Comparison of ENCODE assay signal across 19 mouse cellular contexts in the genomic region with DNA sequence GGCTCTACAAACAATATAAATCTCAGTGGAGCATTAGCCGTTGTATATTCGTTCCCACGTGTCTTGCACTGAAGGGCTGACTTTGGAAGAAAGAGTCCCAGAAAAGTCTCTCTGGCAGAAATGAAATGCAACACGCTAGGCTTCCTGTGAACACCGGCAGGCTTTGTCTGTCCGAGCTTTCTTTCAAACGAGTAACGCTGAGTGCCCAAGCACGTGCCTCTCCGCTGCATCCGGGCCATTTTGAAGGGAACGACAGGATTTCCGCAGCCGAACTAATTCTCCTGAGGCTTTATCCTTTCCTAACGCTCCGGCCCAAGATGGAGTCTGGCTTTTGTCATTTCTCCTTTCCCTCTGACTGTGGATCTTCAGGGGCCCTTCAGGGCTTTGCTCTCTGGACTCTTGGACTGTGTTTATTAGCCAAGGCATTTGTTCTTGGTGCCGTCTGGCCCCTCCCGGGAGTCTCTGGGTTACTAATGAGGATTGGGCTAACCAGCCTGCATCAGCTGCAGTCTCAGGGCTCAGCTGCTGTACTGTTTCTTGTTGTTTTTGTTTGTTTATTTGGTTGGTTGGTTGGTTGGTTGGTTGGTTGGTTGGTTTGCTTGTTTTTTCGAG. TPM values are rescaled to one million over a fixed set of nuclear protein-coding genes. Genes with fewer than 3 reads are reported as not detected.
DNase-seq lines count a peak whose midpoint lies in the region; ATAC-seq and TF ChIP-seq lines count a peak whose summit lies in the region.
"Had no signal": no experiment of that assay in that cellular context is flagged by ENCODE, and none has a peak within 500 bp of the region (broad histone marks: within the 10 kb centered on the region; RNA-seq: fewer than 3 reads in every experiment).

No protein-coding gene starts in this region.

- no peak for DNase-seq in hindbrain, embryonic 11.5 days (ENCODE audit: low spot score)
- no peak for DNase-seq in ES-E14 (ENCODE audit: low read depth, low spot score)
- DNase-seq in intestine, embryonic 14.5 days (ENCODE audit: low spot score), result no peak
- DNase-seq in midbrain, embryonic 14.5 days, result peak; percentile 48
- DNase-seq in layer of hippocampus, postnatal 36 days, result no peak
- no peak for DNase-seq in layer of hippocampus, adult 8-10 months (ENCODE audit: low spot score in 2 of 2)
- DNase-seq: forebrain, postnatal 0 days; gastrocnemius, adult 2 months; heart, adult 18-20 months; kidney, adult 8-10 months; kidney, postnatal 4 days; liver; liver, postnatal 0 days; lung, postnatal 14 days; right cerebral cortex, postnatal 14 days; thymus, postnatal 36 days had no signal

- H3K36me3 ChIP-seq in hindbrain, embryonic 11.5 days (ENCODE audit: control insufficient read depth, insufficient read depth, low read length), result no peaks in the 10 kb centered on the region
- H3K36me3 ChIP-seq in hindbrain, embryonic 12.5 days, result no peaks in the 10 kb centered on the region
- H3K36me3 ChIP-seq in ES-E14 (ENCODE audit: control insufficient read depth, insufficient read depth, low read length, poor library complexity, severe bottlenecking), result no peaks in the 10 kb centered on the region
- no peaks in the 10 kb centered on the region for H3K36me3 ChIP-seq in intestine, embryonic 14.5 days (ENCODE audit: control insufficient read depth, insufficient read depth, low read length)
- no peaks in the 10 kb centered on the region for H3K36me3 ChIP-seq in midbrain, embryonic 14.5 days (ENCODE audit: control insufficient read depth, insufficient read depth, low read length)
- H3K36me3 ChIP-seq: heart, embryonic 15.5 days had no signal

- no peak overlapping the region for H3K4me2 ChIP-seq in hindbrain, embryonic 11.5 days (replicated peaks; ENCODE audit: low read depth, low read length)
- H3K4me2 ChIP-seq in hindbrain, embryonic 12.5 days (replicated peaks), result no peak overlapping the region
- H3K4me2 ChIP-seq in intestine, embryonic 14.5 days (ENCODE audit: low read length), result no peak overlapping the region
- H3K4me2 ChIP-seq in midbrain, embryonic 14.5 days (ENCODE audit: low read length), result no peak overlapping the region
- H3K4me2 ChIP-seq: heart, embryonic 15.5 days had no signal

- H3K4me3 ChIP-seq in hindbrain, embryonic 11.5 days (ENCODE audit: low read depth, low read length), result no peak overlapping the region
- H3K4me3 ChIP-seq in hindbrain, embryonic 12.5 days, result no peak overlapping the region
- H3K4me3 ChIP-seq in ES-E14 (ENCODE audit: insufficient read depth in 1 of 2, low read depth in 1 of 2, low read length in 2 of 2, poor library complexity in 1 of 2, severe bottlenecking in 1 of 2), result no peak overlapping the region
- H3K4me3 ChIP-seq in intestine, embryonic 14.5 days (ENCODE audit: low read depth, low read length), result no peak overlapping the region
- H3K4me3 ChIP-seq in midbrain, embryonic 14.5 days (replicated peaks; ENCODE audit: low read depth, low read length), result no peak overlapping the region
- H3K4me3 ChIP-seq: gastrocnemius, adult 2 months; heart, embryonic 15.5 days had no signal

- no peaks in the 10 kb centered on the region for H3K9me3 ChIP-seq in hindbrain, embryonic 11.5 days (ENCODE audit: control insufficient read depth, low read length)
- H3K9me3 ChIP-seq in hindbrain, embryonic 12.5 days (replicated peaks), result no peaks in the 10 kb centered on the region
- no peaks in the 10 kb centered on the region for H3K9me3 ChIP-seq in ES-E14 (ENCODE audit: control insufficient read depth, insufficient read depth, low read depth, low read length)
- no peaks in the 10 kb centered on the region for H3K9me3 ChIP-seq in intestine, embryonic 14.5 days (ENCODE audit: control insufficient read depth, low read length)
- H3K9me3 ChIP-seq in midbrain, embryonic 14.5 days (ENCODE audit: control insufficient read depth, low read length), result no peaks in the 10 kb centered on the region
- H3K9me3 ChIP-seq: heart, embryonic 15.5 days had no signal

- in situ Hi-C loops in ES-E14 (cut with MboI; ENCODE audit: low sequenced_read_pairs in 2 of 2, unreplicated experiment in 2 of 2), result no loop called here

- no peaks in the 10 kb centered on the region for H3K4me1 ChIP-seq in hindbrain, embryonic 11.5 days (replicated peaks; ENCODE audit: control insufficient read depth, insufficient read depth, low read length)
- H3K4me1 ChIP-seq in hindbrain, embryonic 12.5 days, result peaks cover 7% of the 10 kb centered on the region
- 0 out of 4 replicates have a peak, but pooled peaks cover 0 to 3% of the 10 kb centered on the region in 2 experiments for H3K4me1 ChIP-seq in ES-E14 (ENCODE audit: control insufficient read depth in 2 of 2, insufficient read depth in 2 of 2, low read length in 2 of 2, poor library complexity in 1 of 2)
- H3K4me1 ChIP-seq in intestine, embryonic 14.5 days (replicated peaks; ENCODE audit: control insufficient read depth, insufficient read depth, low read length), result no peaks in the 10 kb centered on the region; the same call in 1 of the 2 replicates
- H3K4me1 ChIP-seq in midbrain, embryonic 14.5 days (ENCODE audit: control insufficient read depth, insufficient read depth, low read length), result no peaks in the 10 kb centered on the region
- H3K4me1 ChIP-seq: heart, embryonic 15.5 days had no signal

- no peaks in the 10 kb centered on the region for H3K27me3 ChIP-seq in hindbrain, embryonic 11.5 days (ENCODE audit: control insufficient read depth, insufficient read depth, low read length)
- H3K27me3 ChIP-seq in hindbrain, embryonic 12.5 days, result no peaks in the 10 kb centered on the region
- no peaks in the 10 kb centered on the region for H3K27me3 ChIP-seq in intestine, embryonic 14.5 days (replicated peaks; ENCODE audit: control insufficient read depth, insufficient read depth, low read length)
- H3K27me3 ChIP-seq in midbrain, embryonic 14.5 days (ENCODE audit: control insufficient read depth, insufficient read depth, low read length), result no peaks in the 10 kb centered on the region
- H3K27me3 ChIP-seq: heart, embryonic 15.5 days had no signal

- H3K27ac ChIP-seq in hindbrain, embryonic 11.5 days (ENCODE audit: low read depth, low read length), result 0 out of 2 replicates have a peak overlapping the region, but pooled peaks have one; percentile 3
- H3K27ac ChIP-seq in hindbrain, embryonic 12.5 days, result no peak overlapping the region
- no peak overlapping the region for H3K27ac ChIP-seq in ES-E14 (ENCODE audit: insufficient read depth, low read depth, low read length, poor library complexity, severe bottlenecking)
- peak overlapping the region; percentile 51; the same call in 1 of the 2 replicates for H3K27ac ChIP-seq in intestine, embryonic 14.5 days (ENCODE audit: low read depth)
- no peak overlapping the region for H3K27ac ChIP-seq in midbrain, embryonic 14.5 days (replicated peaks; ENCODE audit: low read depth, low read length)
- H3K27ac ChIP-seq: gastrocnemius, adult 2 months; heart, embryonic 15.5 days had no signal

- ATAC-seq in hindbrain, embryonic 11.5 days (ENCODE audit: low FRiP score), result no peak
- ATAC-seq in hindbrain, embryonic 12.5 days (ENCODE audit: low FRiP score), result no peak
- no peak for ATAC-seq in intestine, embryonic 14.5 days (replicated peaks; ENCODE audit: low FRiP score, low TSS enrichment, low read depth)
- no peak for ATAC-seq in midbrain, embryonic 14.5 days (ENCODE audit: low FRiP score, low TSS enrichment)
- ATAC-seq: forebrain, postnatal 0 days; liver, postnatal 0 days had no signal

- H3K9ac ChIP-seq in hindbrain, embryonic 11.5 days (ENCODE audit: low read depth, low read length), result no peak overlapping the region
- no peak overlapping the region for H3K9ac ChIP-seq in hindbrain, embryonic 12.5 days
- 0 out of 2 replicates have a peak overlapping the region, but pooled peaks have one; percentile 20 for H3K9ac ChIP-seq in ES-E14 (ENCODE audit: insufficient read depth, low read depth, low read length, poor library complexity, severe bottlenecking)
- no peak overlapping the region for H3K9ac ChIP-seq in intestine, embryonic 14.5 days (ENCODE audit: low read length)
- H3K9ac ChIP-seq in midbrain, embryonic 14.5 days (replicated peaks; ENCODE audit: low read length), result no peak overlapping the region
- H3K9ac ChIP-seq: forebrain, postnatal 0 days; heart, embryonic 15.5 days; liver, postnatal 0 days had no signal

- 78% methylated on average over 19 of the region's 19 CpGs for WGBS in hindbrain, embryonic 11.5 days
- 66% methylated on average over 19 of the region's 19 CpGs for WGBS in hindbrain, embryonic 12.5 days
- 44% methylated on average over 19 of the region's 19 CpGs for whole genome bisulfite sequencing in intestine, embryonic 14.5 days
- 45% methylated on average over 19 of the region's 19 CpGs for whole genome bisulfite sequencing in midbrain, embryonic 14.5 days

TF ChIP-seq in ES-E14, 5 proteins besides CTCF, POLR2A, EP300 and RAD21:
- no peak for TF ChIP-seq ZNF384 (IDR thresholded peaks at IDR 0.05; ENCODE audit: low read depth, low read length)
- TF ChIP-seq CHD2 (IDR thresholded peaks at IDR 0.05; ENCODE audit: low read depth, low read length), result no peak
- no peak for TF ChIP-seq ZC3H11A (IDR thresholded peaks at IDR 0.05; ENCODE audit: borderline replicate concordance, low read depth, low read length)
- TF ChIP-seq HCFC1 (IDR thresholded peaks at IDR 0.05; ENCODE audit: borderline replicate concordance, insufficient read depth, low read length), result no peak
- no peak for TF ChIP-seq MAFK (IDR thresholded peaks at IDR 0.05; ENCODE audit: insufficient read depth, low read depth, low read length)

RNA-seq across cellular contexts. Expression of a gene that starts 24.6 kb away (rescaled TPM):
- 7.7 and 9.5 TPM in 2 replicates for polyA plus RNA-seq in hindbrain, embryonic 11.5 days (2014; fragmentation: Nextera tagmentation; extraction: Ambion mirVana)
- polyA plus RNA-seq in hindbrain, embryonic 12.5 days (2016; fragmentation: Nextera tagmentation; extraction: Ambion mirVana), result 6.0 and 9.4 TPM in 2 replicates
- 4.0 and 5.8 TPM in 2 replicates for total RNA-seq in ES-E14 (2012; rRNA removed)
- polyA plus RNA-seq in intestine, embryonic 14.5 days (2014; fragmentation: Nextera tagmentation; extraction: Ambion mirVana), result 0.42 and 0.46 TPM in 2 replicates
- polyA plus RNA-seq in midbrain, embryonic 14.5 days (2014; fragmentation: Nextera tagmentation; extraction: Ambion mirVana), result 7.9 and 10.3 TPM in 2 replicates
- 10 to 100 TPM; 10.8 to 11.0 TPM for total RNA-seq in layer of hippocampus, postnatal 36 days (2021)
- 10 to 100 TPM; 15.3 to 29.4 (median 21.6) TPM for total RNA-seq in layer of hippocampus, adult 8-10 months (2022)
- polyA plus RNA-seq: C2C12; liver, postnatal 0 days had no signal

RNA-seq across cellular contexts. Expression of a gene that starts 58.4 kb away (rescaled TPM):
- polyA plus RNA-seq in hindbrain, embryonic 11.5 days (2014; fragmentation: Nextera tagmentation; extraction: Ambion mirVana), result 13.0 and 15.4 TPM in 2 replicates
- 19.0 and 19.4 TPM in 2 replicates for polyA plus RNA-seq in hindbrain, embryonic 12.5 days (2016; fragmentation: Nextera tagmentation; extraction: Ambion mirVana)
- 57.9 and 88.8 TPM in 2 replicates for total RNA-seq in ES-E14 (2012; rRNA removed)
- polyA plus RNA-seq in intestine, embryonic 14.5 days (2014; fragmentation: Nextera tagmentation; extraction: Ambion mirVana), result 10.8 and 11.5 TPM in 2 replicates
- 4.2 TPM in 2 replicates for polyA plus RNA-seq in midbrain, embryonic 14.5 days (2014; fragmentation: Nextera tagmentation; extraction: Ambion mirVana)
- 1 to 10 TPM; 5.3 to 5.4 TPM for total RNA-seq in layer of hippocampus, postnatal 36 days (2021)
- total RNA-seq in layer of hippocampus, adult 8-10 months (2022), result 10 to 100 TPM in 1 of 4 experiments, 1 to 10 TPM in 3; 7.8 to 11.3 (median 9.3) TPM

Comparison
In these comparisons a context has a peak if more than half of its experiments do, and no peak if none do; other contexts are left out.
1. H3K27ac ChIP-seq: peak in hindbrain, embryonic 11.5 days (single experiment) and intestine, embryonic 14.5 days (single experiment); none in hindbrain, embryonic 12.5 days (single experiment), ES-E14 (single experiment) and midbrain, embryonic 14.5 days (single experiment).